Mouse (Mus musculus): ENCODE results near the gene Fitm1. TPM values are rescaled to one million over a fixed set of nuclear protein-coding genes. Genes with fewer than 3 reads are reported as not detected.

The Fitm1 gene
- polyA plus RNA-seq, 1 experiment from 2014 or later, result 0.35 TPM

- no peaks in the 10 kb centered on the region for H3K27me3 ChIP-seq (ENCODE audit: control insufficient read depth, insufficient read depth, low read length)
- no peak for TF ChIP-seq CTCF (IDR thresholded peaks at IDR 0.05; ENCODE audit: low read depth)
- TF ChIP-seq EP300 (optimal IDR thresholded peaks at IDR 0.05), result no peak
- H3K4me1 ChIP-seq (replicated peaks; ENCODE audit: control insufficient read depth, insufficient read depth), result no peaks in the 10 kb centered on the region
- no peak overlapping the region for H3K9ac ChIP-seq (ENCODE audit: low read length)
- WGBS, result 76% methylated on average over 7 of the region's 7 CpGs
- no peak overlapping the region for H3K27ac ChIP-seq (replicated peaks)
- H3K36me3 ChIP-seq (ENCODE audit: control insufficient read depth, insufficient read depth, low read length), result no peaks in the 10 kb centered on the region
- no peak for DNase-seq (ENCODE audit: low spot score)
- H3K4me2 ChIP-seq (replicated peaks; ENCODE audit: low read depth), result no peak overlapping the region
- no peaks in the 10 kb centered on the region for H3K9me3 ChIP-seq (ENCODE audit: control insufficient read depth, low read length)
- peak; percentile 36; the same call in 1 of the 2 replicates for ATAC-seq (ENCODE audit: low FRiP score, low TSS enrichment)
- no peak overlapping the region for H3K4me3 ChIP-seq (ENCODE audit: low read depth, low read length)
These were observed 39.3 kb downstream of the Fitm1 start for GRCm38 (mm10) chr14:55614565-55615178.

GRCm38 (mm10) chr14:55615876-55616275, 40.5 kb downstream of the Fitm1 start:
- DNase-seq (ENCODE audit: low spot score), result no peak
- Histone ChIP-seq H3K4me3 (ENCODE audit: low read depth, low read length) (no peak overlapping the region), H3K4me1 (replicated peaks; ENCODE audit: control insufficient read depth, insufficient read depth) (no peaks in the 10 kb centered on the region), H3K4me2 (replicated peaks; ENCODE audit: low read depth) (no peak overlapping the region), H3K9me3 (ENCODE audit: control insufficient read depth, low read length) (no peaks in the 10 kb centered on the region), H3K36me3 (ENCODE audit: control insufficient read depth, insufficient read depth, low read length) (no peaks in the 10 kb centered on the region), H3K27ac (replicated peaks) (no peak overlapping the region), H3K9ac (ENCODE audit: low read length) (no peak overlapping the region), H3K27me3 (ENCODE audit: control insufficient read depth, insufficient read depth, low read length) (no peaks in the 10 kb centered on the region)
- ATAC-seq (ENCODE audit: low FRiP score, low TSS enrichment), result no peak
- no peak for TF ChIP-seq EP300 (optimal IDR thresholded peaks at IDR 0.05)
- no peak for TF ChIP-seq CTCF (IDR thresholded peaks at IDR 0.05; ENCODE audit: low read depth)
- WGBS, result 36% methylated on average over 2 of the region's 2 CpGs

- no peak for ATAC-seq (ENCODE audit: low FRiP score, low TSS enrichment)
These were observed 41.4 kb downstream of the Fitm1 start for GRCm38 (mm10) chr14:55616844-55617243.

GRCm38 (mm10) chr14:55617822-55618221, 42.4 kb downstream of the Fitm1 start, which contains the start of gene Rec8:
Gene Rec8, plus strand, starts transcription at chr14:55618037.
- Histone ChIP-seq H3K4me3 (ENCODE audit: low read depth, low read length) (peak within 1 kb of the TSS; percentile 20), H3K27me3 (ENCODE audit: control insufficient read depth, insufficient read depth, low read length) (no peaks in the 10 kb centered on the region), H3K9ac (ENCODE audit: low read length) (peak within 1 kb of the TSS; percentile 41; the same call in 1 of the 2 replicates), H3K36me3 (ENCODE audit: control insufficient read depth, insufficient read depth, low read length) (no peaks in the 10 kb centered on the region), H3K4me1 (replicated peaks; ENCODE audit: control insufficient read depth, insufficient read depth) (no peaks in the 10 kb centered on the region), H3K9me3 (ENCODE audit: control insufficient read depth, low read length) (no peaks in the 10 kb centered on the region), H3K27ac (replicated peaks) (no peak within 1 kb of the TSS), H3K4me2 (replicated peaks; ENCODE audit: low read depth) (peak within 1 kb of the TSS; percentile 35)
- peak; percentile 59 for TF ChIP-seq CTCF (IDR thresholded peaks at IDR 0.05; ENCODE audit: low read depth)
- no peak for TF ChIP-seq EP300 (optimal IDR thresholded peaks at IDR 0.05)
- peak; percentile 84 for DNase-seq (ENCODE audit: low spot score)
- WGBS, result 15% methylated on average over 19 of the region's 21 CpGs
- peak; percentile 91 for ATAC-seq (ENCODE audit: low FRiP score, low TSS enrichment)

More at GRCm38 (mm10) chr14:55616844-55617243, 41.4 kb downstream of the Fitm1 start:
- H3K9me3 ChIP-seq (ENCODE audit: control insufficient read depth, low read length), result no peaks in the 10 kb centered on the region
- TF ChIP-seq CTCF (IDR thresholded peaks at IDR 0.05; ENCODE audit: low read depth) (no peak), EP300 (optimal IDR thresholded peaks at IDR 0.05) (no peak)
- no peak for DNase-seq (ENCODE audit: low spot score)
- no peak overlapping the region for H3K9ac ChIP-seq (ENCODE audit: low read length)
- no peaks in the 10 kb centered on the region for H3K4me1 ChIP-seq (replicated peaks; ENCODE audit: control insufficient read depth, insufficient read depth)
- no peaks in the 10 kb centered on the region for H3K36me3 ChIP-seq (ENCODE audit: control insufficient read depth, insufficient read depth, low read length)
- H3K27me3 ChIP-seq (ENCODE audit: control insufficient read depth, insufficient read depth, low read length), result no peaks in the 10 kb centered on the region
- WGBS, result 80% methylated on average over 2 of the region's 2 CpGs
- no peak overlapping the region for H3K4me3 ChIP-seq (ENCODE audit: low read depth, low read length)
- no peak overlapping the region for H3K27ac ChIP-seq (replicated peaks)
- no peak overlapping the region for H3K4me2 ChIP-seq (replicated peaks; ENCODE audit: low read depth)

- 38% methylated on average over 22 of the region's 22 CpGs for WGBS
- no peak for ATAC-seq (ENCODE audit: low FRiP score, low TSS enrichment)
- Histone ChIP-seq H3K4me2 (replicated peaks; ENCODE audit: low read depth) (peak overlapping the region; percentile 35), H3K27me3 (ENCODE audit: control insufficient read depth, insufficient read depth, low read length) (no peaks in the 10 kb centered on the region), H3K4me1 (replicated peaks; ENCODE audit: control insufficient read depth, insufficient read depth) (no peaks in the 10 kb centered on the region), H3K27ac (replicated peaks) (no peak overlapping the region), H3K36me3 (ENCODE audit: control insufficient read depth, insufficient read depth, low read length) (no peaks in the 10 kb centered on the region), H3K9me3 (ENCODE audit: control insufficient read depth, low read length) (no peaks in the 10 kb centered on the region), H3K9ac (ENCODE audit: low read length) (peak overlapping the region; percentile 41; the same call in 1 of the 2 replicates), H3K4me3 (ENCODE audit: low read depth, low read length) (peak overlapping the region; percentile 20)
- TF ChIP-seq CTCF (IDR thresholded peaks at IDR 0.05; ENCODE audit: low read depth), result no peak
- TF ChIP-seq EP300 (optimal IDR thresholded peaks at IDR 0.05), result no peak
- no peak for DNase-seq (ENCODE audit: low spot score)
These were observed 43.2 kb downstream of the Fitm1 start for GRCm38 (mm10) chr14:55618486-55619195.

Other genes with a start within 250 kb of the Fitm1 start
- gene Dhrs4, start 96.9 kb upstream of the Fitm1 start, polyA plus RNA-seq (2015; fragmentation: Nextera tagmentation; extraction: Ambion mirVana), result 53.7 and 54.5 TPM in 2 replicates
- 0.46 and 0.81 TPM in 2 replicates for gene Carmil3, start 85.0 kb upstream of the Fitm1 start, polyA plus RNA-seq (2015; fragmentation: Nextera tagmentation; extraction: Ambion mirVana)
- 0.08 and 0.17 TPM in 2 replicates for gene Cpne6, start 65.2 kb upstream of the Fitm1 start, polyA plus RNA-seq (2015; fragmentation: Nextera tagmentation; extraction: Ambion mirVana)
- 0.11 TPM in 1 of 2 replicates, not detected in the other for gene Nrl, start 50.6 kb upstream of the Fitm1 start, polyA plus RNA-seq (2015; fragmentation: Nextera tagmentation; extraction: Ambion mirVana)
- gene Pck2, start 35.4 kb upstream of the Fitm1 start, polyA plus RNA-seq (2015; fragmentation: Nextera tagmentation; extraction: Ambion mirVana), result 15.7 and 16.1 TPM in 2 replicates
- gene Dcaf11, start 15.6 kb upstream of the Fitm1 start, polyA plus RNA-seq (2015; fragmentation: Nextera tagmentation; extraction: Ambion mirVana), result 45.9 and 51.0 TPM in 2 replicates
- 0.57 and 0.93 TPM in 2 replicates for gene A730061H03Rik, start 15.2 kb upstream of the Fitm1 start, polyA plus RNA-seq (2015; fragmentation: Nextera tagmentation; extraction: Ambion mirVana)
- gene Psme1, start 2.5 kb downstream of the Fitm1 start, polyA plus RNA-seq (2015; fragmentation: Nextera tagmentation; extraction: Ambion mirVana), result 130 and 136 TPM in 2 replicates
- 13.1 and 14.5 TPM in 2 replicates for gene Emc9, start 9.7 kb downstream of the Fitm1 start, polyA plus RNA-seq (2015; fragmentation: Nextera tagmentation; extraction: Ambion mirVana)
- gene Psme2, start 15.5 kb downstream of the Fitm1 start, polyA plus RNA-seq (2015; fragmentation: Nextera tagmentation; extraction: Ambion mirVana), result 268 and 316 TPM in 2 replicates
- gene Rnf31, start 16.1 kb downstream of the Fitm1 start, polyA plus RNA-seq (2015; fragmentation: Nextera tagmentation; extraction: Ambion mirVana), result 9.5 and 11.3 TPM in 2 replicates
- 14.1 and 14.7 TPM in 2 replicates for gene Irf9, start 28.0 kb downstream of the Fitm1 start, polyA plus RNA-seq (2015; fragmentation: Nextera tagmentation; extraction: Ambion mirVana)
- 4.5 TPM in 2 replicates for gene Rec8, start 42.4 kb downstream of the Fitm1 start, polyA plus RNA-seq (2015; fragmentation: Nextera tagmentation; extraction: Ambion mirVana)
- gene Ipo4, start 60.3 kb downstream of the Fitm1 start, polyA plus RNA-seq (2015; fragmentation: Nextera tagmentation; extraction: Ambion mirVana), result 28.8 and 38.3 TPM in 2 replicates
- gene Gm49378, start 62.3 kb downstream of the Fitm1 start, polyA plus RNA-seq (2015; fragmentation: Nextera tagmentation; extraction: Ambion mirVana), result 1.2 and 1.3 TPM in 2 replicates
- 71.7 and 75.6 TPM in 2 replicates for gene Tm9sf1, start 68.2 kb downstream of the Fitm1 start, polyA plus RNA-seq (2015; fragmentation: Nextera tagmentation; extraction: Ambion mirVana)
- gene Tssk4, start 74.6 kb downstream of the Fitm1 start, polyA plus RNA-seq (2015; fragmentation: Nextera tagmentation; extraction: Ambion mirVana), result 0.46 and 0.57 TPM in 2 replicates
- gene Mdp1, start 84.9 kb downstream of the Fitm1 start, polyA plus RNA-seq (2015; fragmentation: Nextera tagmentation; extraction: Ambion mirVana), result 46.5 and 50.6 TPM in 2 replicates
- 24.8 and 26.8 TPM in 2 replicates for gene Gmpr2, start 96.3 kb downstream of the Fitm1 start, polyA plus RNA-seq (2015; fragmentation: Nextera tagmentation; extraction: Ambion mirVana)
- 402 and 425 TPM in 2 replicates for gene Nedd8, start 96.5 kb downstream of the Fitm1 start, polyA plus RNA-seq (2015; fragmentation: Nextera tagmentation; extraction: Ambion mirVana)
- gene Tinf2, start 106.2 kb downstream of the Fitm1 start, polyA plus RNA-seq (2015; fragmentation: Nextera tagmentation; extraction: Ambion mirVana), result 17.5 and 17.8 TPM in 2 replicates
- gene Tgm1, start 138.3 kb downstream of the Fitm1 start, polyA plus RNA-seq (2015; fragmentation: Nextera tagmentation; extraction: Ambion mirVana), result 79.0 and 80.6 TPM in 2 replicates
- gene Rabggta, start 146.6 kb downstream of the Fitm1 start, polyA plus RNA-seq (2015; fragmentation: Nextera tagmentation; extraction: Ambion mirVana), result 25.7 and 27.3 TPM in 2 replicates
- 92.3 and 99.5 TPM in 2 replicates for gene Dhrs1, start 170.1 kb downstream of the Fitm1 start, polyA plus RNA-seq (2015; fragmentation: Nextera tagmentation; extraction: Ambion mirVana)
- 16.8 and 19.8 TPM in 2 replicates for gene Nop9, start 170.1 kb downstream of the Fitm1 start, polyA plus RNA-seq (2015; fragmentation: Nextera tagmentation; extraction: Ambion mirVana)
- gene Cideb, start 182.8 kb downstream of the Fitm1 start, polyA plus RNA-seq (2015; fragmentation: Nextera tagmentation; extraction: Ambion mirVana), result 12.3 and 13.6 TPM in 2 replicates
- 3.2 and 3.8 TPM in 2 replicates for gene Ltb4r2, start 185.8 kb downstream of the Fitm1 start, polyA plus RNA-seq (2015; fragmentation: Nextera tagmentation; extraction: Ambion mirVana)
- 1.8 TPM in 2 replicates for gene Ltb4r1, start 190.3 kb downstream of the Fitm1 start, polyA plus RNA-seq (2015; fragmentation: Nextera tagmentation; extraction: Ambion mirVana)
- 2.3 and 2.5 TPM in 2 replicates for gene Adcy4, start 208.5 kb downstream of the Fitm1 start, polyA plus RNA-seq (2015; fragmentation: Nextera tagmentation; extraction: Ambion mirVana)
- gene Ripk3, start 213.2 kb downstream of the Fitm1 start, polyA plus RNA-seq (2015; fragmentation: Nextera tagmentation; extraction: Ambion mirVana), result 8.7 and 13.2 TPM in 2 replicates
- gene Nfatc4, start 247.5 kb downstream of the Fitm1 start, polyA plus RNA-seq (2015; fragmentation: Nextera tagmentation; extraction: Ambion mirVana), result 11.2 and 12.5 TPM in 2 replicates

All from stomach, postnatal 0 days (tissue).